Mouse (Mus musculus) C2C12 (cell line): ENCODE results near the gene Gp9.

Experiments used
- CTCF ChIP-seq: IDR thresholded peaks from one replicate; pipeline ENCODE4 v1.5.1; 2011; ENCODE audit not compliant: control insufficient read depth, insufficient read depth, insufficient read length
- FOSL1 ChIP-seq: IDR thresholded peaks from one replicate; pipeline ENCODE4 v1.8.0; 2011; ENCODE audit warnings: mild to moderate bottlenecking, low read length; ENCODE audit not compliant: poor library complexity, insufficient read depth, severe bottlenecking
- MAX ChIP-seq: IDR thresholded peaks from one replicate; pipeline ENCODE4 v1.6.1; 2011; ENCODE audit warnings: mild to moderate bottlenecking, control low read depth
- MYOG ChIP-seq: IDR thresholded peaks from one replicate; pipeline ENCODE4 v1.6.1; 2011; ENCODE audit not compliant: control insufficient read depth, insufficient read length; ENCODE audit errors: extremely low read depth
- USF1 ChIP-seq: IDR thresholded peaks from one replicate; pipeline ENCODE4 v1.6.1; 2011; ENCODE audit warnings: low read depth, mild to moderate bottlenecking, control low read depth, moderate library complexity

DNA sequence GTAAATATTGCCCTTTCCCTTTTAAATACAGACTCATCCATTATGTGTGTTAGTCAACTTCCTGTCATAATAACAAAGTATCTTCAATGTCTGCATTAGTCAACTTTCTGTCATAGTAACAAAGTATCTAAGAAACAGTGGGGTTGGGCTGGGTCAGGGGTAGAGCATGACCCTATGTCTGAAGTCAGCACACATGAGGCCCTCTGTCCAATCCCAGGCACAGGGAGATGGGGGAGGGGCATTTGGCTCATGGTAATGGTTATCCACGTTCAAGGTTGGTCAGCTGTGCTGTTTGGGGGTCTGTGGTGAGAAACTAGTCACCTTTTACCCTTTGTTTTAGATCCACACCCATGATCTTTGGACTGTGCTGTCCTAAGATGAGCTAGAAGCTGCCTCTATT is 32.6 kb upstream of the Gp9 start:
- peak; percentile 55 for TF ChIP-seq USF1
- TF ChIP-seq CTCF: no peak
- TF ChIP-seq FOSL1: no peak
- TF ChIP-seq MAX: no peak
- no peak for TF ChIP-seq MYOG
